Mouse (Mus musculus) CH12.LX (cell line): ENCODE measurements around the gene Fcer2a.

Experiments used
- CTCF ChIP-seq, 2 experiments: IDR thresholded peaks in 1 of 2; conservative IDR thresholded peaks in 1 of 2; 2 replicates each; pipeline ENCODE4 v1.5.1; 2011 to 2012; ENCODE audit warnings: low read depth in 2 of 2, low read length in 2 of 2, improper control_type of control experiment in 1 of 2, inconsistent platforms in 1 of 2, mild to moderate bottlenecking in 1 of 2, moderate library complexity in 1 of 2
- ELF1 ChIP-seq: IDR thresholded peaks from 2 replicates; pipeline ENCODE4 v1.6.1; 2014; ENCODE audit warnings: low read depth, mild to moderate bottlenecking, inconsistent platforms, low read length, improper control_type of control experiment
- JUN ChIP-seq: IDR thresholded peaks from 2 replicates; pipeline ENCODE4 v1.6.1; 2011; ENCODE audit warnings: low read depth, mild to moderate bottlenecking, low read length, improper control_type of control experiment, moderate library complexity; ENCODE audit not compliant: insufficient read depth
- MAX ChIP-seq: IDR thresholded peaks from 2 replicates; pipeline ENCODE4 v1.6.1; 2011; ENCODE audit warnings: low read length, improper control_type of control experiment
- MYC ChIP-seq: IDR thresholded peaks from 2 replicates; pipeline ENCODE4 v1.6.1; 2011; ENCODE audit warnings: low read depth, mild to moderate bottlenecking, improper control_type of control experiment, low read length
- NELFE ChIP-seq: IDR thresholded peaks from 2 replicates; pipeline ENCODE4 v1.6.1; 2011; ENCODE audit warnings: low read depth, low read length, improper control_type of control experiment
- NRF1 ChIP-seq: IDR thresholded peaks from 2 replicates; pipeline ENCODE4 v1.6.1; 2014; ENCODE audit warnings: low read depth, mild to moderate bottlenecking, inconsistent platforms, low read length, improper control_type of control experiment, moderate library complexity
- POLR2A ChIP-seq: IDR thresholded peaks from 2 replicates; pipeline ENCODE4 v1.6.1; 2011; ENCODE audit warnings: low read depth, mild to moderate bottlenecking, improper control_type of control experiment, low read length
- ZC3H11A ChIP-seq: IDR thresholded peaks from 2 replicates; pipeline ENCODE4 v1.6.1; 2012; ENCODE audit warnings: low read depth, mild to moderate bottlenecking, inconsistent platforms, low read length, improper control_type of control experiment

GRCm38 (mm10) chr8:3685422-3685821 is 8.6 kb downstream of the Fcer2a start:
- no peak for TF ChIP-seq MYC
- TF ChIP-seq ELF1, result no peak
- TF ChIP-seq JUN, result no peak
- TF ChIP-seq ZC3H11A, result no peak
- TF ChIP-seq POLR2A, result no peak
- no peak for TF ChIP-seq CTCF (conservative IDR thresholded peaks at IDR 0.05 in 1 of 2, IDR thresholded peaks at IDR 0.05 in 1 of 2; ENCODE audit: low read depth in 2 of 2, low read length in 2 of 2)
- TF ChIP-seq NRF1, result no peak
- no peak for TF ChIP-seq MAX
- no peak for TF ChIP-seq NELFE
